Mouse (Mus musculus) heart, postnatal 0 days (tissue): Measurements from ENCODE around the gene Pilrb2.

Experiments used
- CTCF ChIP-seq: IDR thresholded peaks from 2 replicates; pipeline ENCODE4 v1.5.1; 2016; ENCODE audit warnings: antibody characterized with exemption, control low read depth, low read depth
- EP300 ChIP-seq: IDR thresholded peaks from 2 replicates; pipeline ENCODE4 v1.6.1; 2016; ENCODE audit warnings: antibody characterized with exemption, low read depth

GRCm38 (mm10) chr5:137885894-137886293 lies 14.3 kb upstream of the Pilrb2 start:
- peak; percentile 74 for TF ChIP-seq CTCF
- TF ChIP-seq EP300, result no peak
